Mouse (Mus musculus): ENCODE measurements at regions not wholly inside any gene's neighbourhood (a gene's known extent, or its start where the extent isn't known, plus 50 kb on each side); places are given as distances from the start of the nearest gene placed in this dataset.
A peak's percentile ranks its signal among the peaks of the same experiment; 100 is the strongest.

GRCm38 (mm10) chr9:46938628-46939027 lies 59.9 kb upstream of the Gm4791 start:
- no peak for DNase-seq

DNA sequence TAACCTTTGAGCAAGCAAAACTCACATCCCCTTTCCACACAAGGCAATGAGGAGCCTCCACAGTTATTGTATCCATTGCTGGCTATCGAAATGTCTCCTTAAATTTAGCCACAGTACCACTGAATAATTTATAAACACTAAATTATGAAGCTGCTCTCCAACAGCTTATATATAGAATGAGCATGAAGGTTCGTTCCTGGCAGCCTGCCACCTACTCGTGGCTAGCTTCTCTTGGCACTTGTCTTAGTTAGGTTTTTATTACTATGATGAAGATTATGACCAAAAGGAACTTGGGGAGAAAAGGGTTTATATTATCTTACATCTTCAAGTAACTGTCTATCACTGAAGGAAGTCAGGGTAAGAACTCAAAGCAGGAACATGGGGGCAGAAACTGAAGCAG lies 72.9 kb upstream of the Gm4791 start:
- no peak for DNase-seq

GRCm38 (mm10) chr9:46920081-46920480 lies 78.5 kb upstream of the Gm4791 start:
- no peak for DNase-seq

- DNase-seq = no peak
Measured at GRCm38 (mm10) chr9:46913238-46913637, 85.3 kb upstream of the Gm4791 start.

DNA sequence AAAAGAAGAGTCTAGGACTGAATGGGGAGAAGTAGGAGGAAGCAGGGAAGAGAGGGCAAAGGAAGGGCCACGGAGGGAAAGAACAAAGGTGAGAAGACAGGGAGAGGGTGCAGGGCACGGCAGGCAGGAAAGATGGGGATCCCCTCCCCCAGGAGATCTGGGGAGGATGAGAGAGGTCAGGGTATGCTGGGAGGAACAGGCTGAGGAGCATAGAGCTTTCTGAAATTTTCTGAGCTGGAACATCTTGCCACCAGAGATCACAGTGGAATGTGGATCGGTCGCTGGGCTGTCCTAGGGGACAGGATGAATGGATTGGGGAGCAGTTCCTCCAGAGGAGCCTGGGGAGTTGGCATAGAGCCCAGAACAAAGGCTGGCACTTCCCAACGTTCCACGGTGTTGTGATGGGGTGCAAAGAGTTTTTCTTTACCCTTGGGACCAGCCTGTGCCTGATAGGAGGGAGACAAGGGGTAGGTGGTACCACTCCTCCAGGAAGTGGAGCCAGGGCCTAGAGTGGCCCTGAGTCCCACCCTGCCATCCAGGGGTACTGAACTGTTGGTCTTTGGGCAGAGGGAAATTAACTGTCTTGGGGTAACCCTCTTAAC lies 89.0 kb upstream of the Gm4791 start:
- peak; percentile 36 for DNase-seq

- no peak for DNase-seq
Measured at GRCm38 (mm10) chr9:46905081-46905480, 93.5 kb upstream of the Gm4791 start.

DNA sequence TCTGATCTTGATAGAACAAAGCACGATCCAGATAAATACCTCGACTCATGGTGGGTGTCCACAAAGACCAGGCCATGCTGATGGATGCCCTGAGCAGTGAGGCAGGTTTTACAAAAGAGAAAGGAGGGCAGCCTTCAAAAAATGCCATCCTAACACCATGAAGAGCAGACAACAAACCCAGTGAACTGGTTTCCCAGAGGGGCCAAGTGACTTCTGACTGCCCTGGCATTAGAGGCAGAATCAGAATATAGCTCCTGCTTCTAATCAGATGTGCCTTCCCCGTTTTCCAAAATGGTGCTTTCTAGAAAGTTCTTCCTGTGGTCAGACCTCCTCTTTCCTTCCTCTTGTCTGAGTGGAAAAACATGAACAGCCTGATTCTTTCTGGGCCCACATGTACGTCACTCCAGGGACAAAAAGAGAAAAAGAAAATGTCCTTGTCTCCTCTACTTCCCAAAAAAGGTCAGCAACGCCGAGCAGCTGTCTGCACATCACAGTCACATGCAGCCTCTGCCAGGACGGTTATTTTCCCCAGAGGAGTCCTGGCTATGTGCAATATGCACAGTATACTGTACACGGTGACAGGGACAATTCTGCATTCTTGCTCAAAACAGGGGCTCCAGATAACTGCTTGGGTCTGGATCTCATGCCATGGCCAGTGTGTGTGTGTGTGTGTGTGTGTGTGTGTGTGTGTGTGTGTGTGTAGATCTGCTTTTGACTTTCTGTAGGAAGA lies 94.9 kb upstream of the Gm4791 start:
- DNase-seq = no peak

- DNase-seq = no peak
Measured at GRCm38 (mm10) chr9:46899283-46899682, 99.3 kb upstream of the Gm4791 start.

DNA sequence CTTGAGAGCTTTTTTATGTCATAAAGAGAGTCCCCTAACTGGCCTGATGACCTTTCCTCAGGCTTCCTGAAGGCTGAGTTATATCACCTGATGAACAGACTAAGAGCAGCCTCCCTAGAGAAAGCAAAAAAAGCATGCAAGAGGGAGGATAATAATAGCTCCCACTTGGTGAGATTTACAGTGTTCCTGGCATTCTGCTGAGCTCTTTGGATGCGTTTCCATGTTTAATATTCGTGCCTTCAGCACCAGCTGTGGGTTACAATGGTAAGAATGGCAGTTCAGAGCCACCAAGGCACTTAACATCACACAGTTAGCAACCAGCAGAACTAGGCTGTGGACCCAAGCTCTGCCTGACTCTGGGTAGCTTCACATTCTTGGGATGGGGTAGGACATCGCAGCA lies 100.4 kb upstream of the Gm4791 start:
- DNase-seq = no peak

DNA sequence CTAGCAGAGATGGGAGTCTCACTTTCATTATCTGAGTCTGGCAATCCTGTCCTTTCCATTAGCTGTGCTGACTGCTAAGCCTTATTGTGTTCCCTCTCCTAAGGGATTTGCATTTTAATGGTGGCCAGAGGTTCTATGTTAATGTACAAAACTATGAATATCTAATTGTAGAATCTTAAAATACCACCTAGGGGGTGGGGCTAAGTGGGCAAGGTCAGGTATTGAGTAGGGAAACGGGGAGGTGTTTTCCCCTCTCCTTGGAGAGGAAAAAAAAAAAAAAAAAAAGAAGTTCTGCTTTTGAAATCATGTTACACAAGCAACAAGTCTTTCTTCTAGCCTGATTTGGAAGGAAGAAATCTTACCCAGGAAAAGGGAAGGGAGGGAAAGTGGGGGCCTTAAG lies 106.7 kb upstream of the Gm4791 start:
- no peak for DNase-seq

- DNase-seq = no peak
Measured at GRCm38 (mm10) chr9:46889933-46890662, 108.4 kb upstream of the Gm4791 start.

- DNase-seq = no peak
Measured at GRCm38 (mm10) chr9:46871211-46871994, 127.1 kb upstream of the Gm4791 start.

- no peak for DNase-seq
Measured at GRCm38 (mm10) chr9:46863934-46864333, 134.6 kb upstream of the Gm4791 start.

- DNase-seq = no peak
Measured at GRCm38 (mm10) chr9:46851753-46852152, 146.8 kb upstream of the Gm4791 start.

DNA sequence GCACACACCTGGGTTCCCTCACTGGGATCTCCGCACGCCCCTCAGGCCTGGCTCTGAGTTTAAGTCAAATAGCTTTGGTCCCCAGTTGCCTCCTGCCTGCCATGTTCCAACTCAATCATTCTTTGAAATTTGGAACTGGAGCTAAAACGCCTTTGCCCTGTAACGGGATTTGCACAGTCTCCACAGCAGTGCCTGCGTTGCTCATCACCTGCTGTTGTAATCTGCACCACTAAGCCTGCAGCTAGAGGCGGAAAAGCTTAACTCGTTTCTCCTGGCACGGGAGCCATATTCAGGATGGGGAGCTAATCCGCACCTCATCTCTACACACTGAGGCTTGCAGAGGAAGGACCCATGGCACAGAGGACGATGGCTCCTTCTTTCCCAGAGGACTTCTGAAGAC lies 147.2 kb upstream of the Gm4791 start:
- DNase-seq = no peak

- no peak for DNase-seq
Measured at GRCm38 (mm10) chr9:46845276-46845675, 153.3 kb upstream of the Gm4791 start.

- DNase-seq = no peak
Measured at GRCm38 (mm10) chr9:46843781-46844180, 154.8 kb upstream of the Gm4791 start.

GRCm38 (mm10) chr9:46841571-46841970 lies 157.0 kb upstream of the Gm4791 start:
- no peak for DNase-seq

DNA sequence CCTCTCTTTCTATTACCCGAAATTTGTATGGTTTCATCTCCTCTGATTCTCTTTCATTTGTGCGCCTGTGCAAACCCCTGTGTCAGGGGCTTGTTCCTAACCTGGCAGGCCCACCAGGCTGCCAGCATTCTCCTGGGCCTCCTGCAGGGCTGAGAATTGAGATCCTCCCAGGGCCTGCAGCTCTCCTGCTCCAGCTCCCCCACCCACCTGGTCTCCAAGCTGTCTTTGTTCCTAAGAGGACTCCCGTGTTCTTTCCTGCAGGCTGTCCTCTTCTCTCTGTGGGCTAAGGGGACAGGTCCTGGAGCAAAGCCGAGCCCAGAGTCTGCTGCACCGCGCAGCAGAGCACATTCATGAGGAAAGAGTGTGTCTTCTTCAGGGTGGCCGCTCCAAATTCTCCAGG lies 163.3 kb upstream of the Gm4791 start:
- DNase-seq = no peak

GRCm38 (mm10) chr9:46830746-46831560 lies 167.6 kb upstream of the Gm4791 start:
- no peak for DNase-seq

DNA sequence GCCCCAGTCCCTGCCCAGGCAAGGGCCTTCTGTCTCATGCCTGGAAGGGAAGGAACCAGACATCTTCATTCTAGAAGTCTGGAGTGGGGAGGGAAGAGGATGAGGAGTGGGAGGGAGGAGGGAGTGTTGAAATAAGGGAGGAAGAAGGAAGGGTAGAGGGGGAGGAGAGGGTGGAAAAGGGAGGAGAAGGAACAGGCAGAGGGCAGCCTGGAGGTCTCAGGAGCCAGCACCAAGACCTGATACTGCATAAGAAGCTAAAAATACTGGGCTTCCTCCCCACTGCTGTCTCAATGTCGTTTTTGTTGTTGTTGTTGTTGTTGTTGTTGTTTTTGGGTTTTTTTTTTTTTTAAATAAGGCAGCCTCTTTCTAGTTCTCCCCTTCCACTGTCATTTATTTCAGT lies 168.2 kb upstream of the Gm4791 start:
- no peak for DNase-seq

DNA sequence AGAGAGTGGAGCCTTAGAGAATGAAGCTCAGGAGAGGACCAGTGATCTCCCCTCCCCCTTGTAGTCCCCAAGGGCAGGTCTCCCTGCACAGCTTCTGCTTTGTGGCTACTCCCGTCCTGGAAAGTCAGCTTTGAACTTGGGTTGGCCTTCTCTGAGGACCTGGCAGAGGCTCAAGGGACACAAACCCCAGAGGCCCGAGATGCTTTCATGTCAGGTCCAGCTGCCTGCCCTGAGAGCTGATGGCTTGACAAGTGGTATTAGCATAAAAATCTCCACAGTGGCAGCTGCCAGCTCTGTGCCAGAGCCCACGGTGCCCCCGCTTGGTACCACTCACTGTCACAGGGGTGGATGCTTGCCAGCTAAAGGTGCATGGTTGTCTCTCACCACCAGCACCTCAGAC lies 173.8 kb upstream of the Gm4791 start:
- DNase-seq = no peak
